Mouse (Mus musculus): Measurements from ENCODE around the gene Slit2.
A peak's percentile ranks its signal among the peaks of the same experiment; 100 is the strongest.

GRCm38 (mm10) chr5:48038033-48038432 is 55.1 kb downstream of the Slit2 start:
- TF ChIP-seq CEBPB (IDR thresholded peaks at IDR 0.05; ENCODE audit: low read depth) (no peak), CTCF (IDR thresholded peaks at IDR 0.05; ENCODE audit: control insufficient read depth, insufficient read depth, insufficient read length) (peak; percentile 22)

Data from C2C12 (cell line).